Mouse (Mus musculus): ENCODE measurements around the gene Tut7.
A peak's percentile ranks its signal among the peaks of the same experiment; 100 is the strongest.
"Not testable (repeated sequence)": the region's sequence is repeated elsewhere in the genome, so short reads cannot be mapped to it uniquely, and the experiment has no call there.

The Tut7 gene

DNA sequence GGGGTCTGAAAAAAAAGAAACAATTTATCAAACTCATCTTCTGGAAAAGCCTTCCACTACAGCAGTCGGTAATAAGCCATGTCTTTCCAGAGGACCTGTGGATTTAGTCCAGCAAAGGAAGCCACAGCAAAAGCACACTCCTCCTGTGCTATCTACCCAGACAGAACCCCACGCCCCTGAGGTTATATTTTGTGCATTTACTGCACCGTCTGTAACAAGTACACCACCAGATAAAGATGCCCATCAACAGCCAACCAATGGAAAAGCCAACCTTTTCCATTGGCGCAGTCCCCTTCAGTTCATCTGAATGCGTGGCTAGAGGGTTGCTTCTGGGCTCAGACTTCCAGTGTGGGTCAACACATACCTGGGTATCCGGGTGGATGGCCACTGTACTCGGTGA lies 60.2 kb downstream of the Tut7 start:
- no peak for DNase-seq

DNA sequence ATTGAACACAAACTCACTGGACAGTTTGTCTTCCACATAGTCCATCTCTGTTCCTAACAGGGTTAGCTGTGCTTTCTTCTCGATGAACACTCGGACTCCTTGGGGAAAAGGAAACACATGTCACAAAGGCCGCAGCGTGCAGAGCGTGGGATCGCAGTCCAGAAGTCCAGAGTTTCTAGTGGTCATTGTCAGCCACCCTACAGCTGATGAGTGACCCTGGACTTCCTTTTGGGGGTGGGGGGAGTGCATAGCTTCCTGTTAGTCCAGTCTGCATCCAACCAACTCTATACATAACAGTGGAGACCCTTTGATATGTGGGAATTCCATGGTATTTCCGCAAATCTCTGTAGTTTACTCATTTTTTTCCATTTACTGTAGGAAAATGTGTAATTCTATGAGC lies 66.0 kb downstream of the Tut7 start:
- peak; percentile 93 for DNase-seq

DNA sequence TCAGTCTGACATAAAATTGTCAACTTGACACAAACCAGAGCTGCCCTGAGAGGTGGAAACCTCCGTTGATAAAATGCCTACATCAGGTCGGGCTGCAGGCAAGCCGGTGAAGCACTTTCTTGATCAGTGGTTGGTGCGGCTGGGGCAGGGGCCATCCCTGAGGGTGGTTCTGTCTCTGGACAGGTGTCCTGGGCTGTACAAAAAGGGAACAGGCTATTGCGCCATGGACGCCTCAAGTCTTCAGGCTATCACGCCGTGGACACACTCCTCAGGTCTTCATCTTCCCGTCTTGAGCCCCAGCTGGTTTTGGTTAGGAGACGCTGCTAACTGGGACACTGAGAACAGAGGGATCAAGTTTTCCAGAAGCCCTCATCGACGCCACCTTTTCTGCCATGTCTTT lies 72.6 kb downstream of the Tut7 start:
- no peak for DNase-seq

DNA sequence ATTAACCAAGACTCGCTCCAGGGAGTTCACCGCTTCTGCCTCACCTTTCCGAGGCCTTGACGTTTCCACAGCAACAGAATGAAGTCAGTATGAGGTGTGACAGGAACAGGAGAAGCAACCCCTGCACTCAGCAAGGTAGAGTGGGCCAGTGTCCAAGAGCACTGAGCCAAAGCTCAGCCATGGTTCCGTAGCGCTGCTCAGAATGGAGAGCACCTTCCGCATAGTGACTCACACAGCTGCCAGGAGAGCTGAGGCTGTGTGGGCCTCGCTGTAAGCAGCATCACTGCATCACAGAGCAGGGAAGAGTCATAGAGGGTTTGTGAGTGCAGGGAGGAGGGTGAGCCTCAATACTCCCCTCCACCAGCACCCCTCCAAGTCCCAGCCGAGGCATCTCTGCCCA lies 76.2 kb downstream of the Tut7 start, which contains the start of gene 1700014D04Rik:
Gene 1700014D04Rik, minus strand, starts transcription at position 42 of the 400 bp plus-strand sequence.
- DNase-seq, result no peak

DNA sequence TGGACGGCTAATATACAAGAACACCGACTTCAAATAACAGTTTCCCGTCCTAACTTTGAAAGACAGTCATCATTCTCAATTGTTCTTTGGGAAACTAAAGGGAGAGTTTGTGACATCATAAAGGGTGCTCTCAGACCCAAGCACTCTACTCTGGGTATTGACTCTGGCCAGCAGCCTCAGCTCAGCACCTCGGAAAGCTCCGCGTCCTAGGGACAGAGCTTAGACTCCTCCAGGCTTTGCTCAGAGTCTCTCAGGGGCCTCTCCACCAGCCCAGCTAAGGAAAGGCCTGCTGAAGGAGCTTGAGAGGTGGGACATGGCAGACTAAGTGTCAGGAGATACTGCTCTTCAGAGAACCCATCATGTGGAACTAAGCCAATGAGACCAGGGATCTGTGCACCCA lies 76.8 kb downstream of the Tut7 start:
- DNase-seq, result no peak

DNA sequence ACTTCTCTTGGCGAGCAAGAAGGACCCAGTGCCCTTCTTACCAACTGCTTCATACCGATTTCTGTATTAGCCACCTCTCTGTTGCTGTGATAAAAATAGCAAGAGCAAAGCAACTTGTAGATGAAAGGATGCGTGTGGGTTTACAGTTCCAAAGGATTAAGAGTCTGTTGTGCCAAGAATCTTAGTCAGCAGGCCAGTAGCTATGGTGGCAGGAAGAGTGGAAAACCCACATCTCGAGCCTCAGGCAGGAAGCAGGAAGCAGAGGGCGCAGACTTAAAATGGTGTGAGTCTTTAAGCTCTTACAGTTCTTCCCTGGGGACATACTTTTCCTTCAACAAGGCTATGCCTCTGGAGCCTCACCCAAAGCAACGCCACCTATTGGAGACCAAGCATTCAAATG lies 77.5 kb downstream of the Tut7 start:
- DNase-seq, result no peak

DNA sequence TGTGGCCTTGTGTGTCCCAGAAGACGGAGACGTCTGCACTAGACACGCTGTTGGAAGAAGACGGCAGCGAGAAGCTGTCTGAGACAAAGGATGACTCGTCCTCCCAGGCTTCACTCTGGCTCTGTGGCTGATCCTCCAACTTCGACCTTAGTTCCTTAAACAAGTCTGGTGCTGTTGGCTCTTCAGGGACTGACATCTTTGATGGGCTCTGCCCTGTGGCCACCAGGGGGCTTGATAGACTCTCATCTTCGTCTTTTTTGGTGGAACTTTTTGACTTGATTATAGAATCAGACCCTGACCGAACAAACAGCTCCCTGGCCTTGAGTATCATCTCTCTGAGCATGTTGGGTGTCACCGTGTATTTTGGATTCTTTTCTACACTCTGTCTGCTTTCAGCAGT lies 81.2 kb downstream of the Tut7 start:
- no peak for DNase-seq

DNA sequence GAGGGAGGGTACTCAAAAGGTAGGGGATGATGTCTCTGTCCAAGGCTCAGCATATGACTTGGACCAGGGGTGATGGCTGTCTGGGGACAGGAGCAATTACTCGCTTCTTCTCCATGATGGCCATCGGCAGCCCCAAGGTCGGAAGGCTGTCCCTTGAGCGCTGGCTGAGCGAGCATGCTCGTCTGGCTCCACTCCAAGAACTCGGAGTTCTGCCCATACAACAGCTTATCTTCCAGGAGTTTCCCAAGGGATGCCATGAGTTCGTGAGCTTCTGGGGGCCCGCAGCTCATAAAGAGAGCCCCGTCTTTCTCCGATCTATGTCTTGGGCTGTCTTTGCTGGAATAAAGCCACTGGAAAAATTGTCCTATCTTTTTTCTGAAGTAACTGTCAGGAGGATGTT lies 81.9 kb downstream of the Tut7 start:
- peak; percentile 96 for DNase-seq

DNA sequence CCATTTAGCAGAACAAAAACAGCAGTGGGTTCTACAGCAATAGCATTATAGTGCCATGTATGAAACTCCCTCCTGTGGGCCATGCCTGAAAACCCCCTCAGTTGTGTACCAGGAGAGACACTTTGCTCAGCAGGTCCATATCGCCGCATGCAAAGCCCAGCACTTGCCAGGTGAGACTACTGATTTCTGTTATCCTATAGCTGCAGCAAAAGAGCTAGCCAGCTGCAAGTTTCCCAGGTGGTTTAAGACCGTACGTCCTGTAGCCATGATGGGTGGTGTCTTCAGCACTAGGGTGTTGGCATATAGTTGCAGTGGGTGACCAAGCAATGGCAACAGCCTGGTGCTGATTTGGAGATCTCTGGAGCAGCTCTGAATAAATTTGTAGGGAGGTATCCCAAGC lies 83.5 kb downstream of the Tut7 start:
- DNase-seq, result no peak

DNA sequence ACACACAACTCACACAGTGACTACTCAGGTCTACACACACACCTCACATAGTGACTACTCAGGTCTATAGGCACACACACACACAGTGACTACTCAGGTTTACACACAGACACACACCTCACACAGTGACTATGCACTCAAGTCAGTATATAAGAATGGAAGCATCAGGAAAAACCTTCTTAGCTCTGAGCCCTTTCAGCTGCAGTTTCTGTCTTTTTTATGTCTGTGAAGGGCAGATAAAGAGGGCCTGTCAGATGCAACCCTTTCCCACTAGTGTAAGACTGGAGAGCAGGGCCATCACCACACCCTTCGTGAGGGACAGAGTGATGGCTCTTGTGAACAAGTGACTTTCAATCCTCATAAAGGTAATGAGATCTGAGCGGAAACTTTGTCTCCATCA lies 84.5 kb downstream of the Tut7 start:
- DNase-seq, result no peak

DNA sequence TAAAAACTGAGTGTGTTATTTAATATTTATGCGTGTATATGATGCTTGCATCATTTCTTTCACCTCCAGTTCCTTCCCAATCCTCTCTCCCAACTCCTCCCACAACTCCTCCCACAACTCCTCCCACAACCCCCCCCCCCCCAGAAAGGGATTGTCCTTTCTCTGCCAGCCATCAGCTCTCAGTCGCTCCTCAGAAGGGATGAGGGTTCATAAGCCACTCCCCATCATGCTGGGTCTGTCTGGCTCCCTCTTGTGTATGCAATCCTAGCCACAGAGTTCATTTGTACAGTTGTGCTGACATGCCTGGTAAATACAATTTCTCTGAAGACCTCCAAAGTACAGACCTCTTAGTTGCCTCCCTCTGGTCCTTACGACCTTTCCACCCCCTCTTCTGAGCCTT lies 87.8 kb downstream of the Tut7 start:
- DNase-seq, result no peak

DNA sequence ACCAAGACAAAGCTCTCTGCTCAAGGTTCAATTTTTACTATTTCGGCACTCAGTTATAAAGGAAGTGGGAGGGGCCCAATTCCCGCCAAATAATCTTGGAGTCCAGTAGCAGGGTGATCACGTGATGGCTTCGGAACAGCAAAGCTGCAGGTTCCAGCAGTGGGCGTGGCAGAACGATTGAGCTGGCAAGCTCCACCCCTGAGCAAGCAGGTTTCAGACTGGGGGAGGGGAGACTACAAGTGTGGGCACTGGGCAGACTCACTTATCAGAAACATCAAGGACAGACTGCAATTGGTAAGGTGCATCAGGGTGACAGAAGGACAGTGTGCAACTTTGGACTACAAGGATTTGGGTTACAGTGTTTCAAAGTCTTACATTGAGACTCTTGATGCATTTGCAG lies 88.6 kb downstream of the Tut7 start:
- peak; percentile 91 for DNase-seq

DNA sequence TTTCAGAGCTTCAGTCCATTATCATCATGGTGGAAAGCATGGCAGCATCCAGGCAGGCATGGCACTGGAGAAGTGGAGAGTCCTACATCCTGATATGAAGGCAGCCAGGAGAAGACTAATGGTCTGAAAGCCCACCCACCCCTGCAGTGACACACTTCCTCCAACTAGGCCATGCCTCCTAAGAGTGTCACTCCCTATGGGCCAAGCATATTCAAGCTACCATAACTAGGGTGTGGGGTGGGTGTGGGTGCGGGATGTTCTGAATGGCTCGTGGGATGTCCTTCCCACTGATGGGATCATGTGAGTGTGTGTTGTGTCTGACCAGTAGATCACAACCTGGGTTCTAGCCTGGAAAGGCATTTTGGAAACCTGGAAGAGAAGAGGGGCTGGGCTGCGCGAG lies 89.0 kb downstream of the Tut7 start:
- DNase-seq, result no peak

DNA sequence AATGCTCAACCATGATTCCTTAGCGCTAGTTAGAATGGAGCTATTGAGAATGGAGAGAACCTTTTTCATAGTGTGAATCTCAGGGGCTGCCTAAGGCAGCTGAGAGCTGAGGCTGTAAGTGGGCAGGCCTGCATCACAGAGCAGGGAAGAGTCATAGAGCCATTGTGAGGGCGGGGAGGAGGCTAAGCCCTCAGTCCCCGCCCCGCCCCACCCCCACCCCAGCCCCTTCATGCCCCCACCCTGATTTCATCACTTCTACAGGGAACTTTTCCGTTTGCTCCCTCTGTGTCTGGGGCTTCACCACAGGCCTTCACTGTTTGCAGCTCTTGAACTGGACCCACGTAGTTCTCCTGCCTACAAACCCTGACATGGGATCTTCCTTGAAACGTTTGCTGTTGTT lies 91.3 kb downstream of the Tut7 start, which contains the start of gene Spata31d1d:
Gene Spata31d1d, minus strand, starts transcription at position 101 of the 400 bp plus-strand sequence.
- no peak for DNase-seq

DNA sequence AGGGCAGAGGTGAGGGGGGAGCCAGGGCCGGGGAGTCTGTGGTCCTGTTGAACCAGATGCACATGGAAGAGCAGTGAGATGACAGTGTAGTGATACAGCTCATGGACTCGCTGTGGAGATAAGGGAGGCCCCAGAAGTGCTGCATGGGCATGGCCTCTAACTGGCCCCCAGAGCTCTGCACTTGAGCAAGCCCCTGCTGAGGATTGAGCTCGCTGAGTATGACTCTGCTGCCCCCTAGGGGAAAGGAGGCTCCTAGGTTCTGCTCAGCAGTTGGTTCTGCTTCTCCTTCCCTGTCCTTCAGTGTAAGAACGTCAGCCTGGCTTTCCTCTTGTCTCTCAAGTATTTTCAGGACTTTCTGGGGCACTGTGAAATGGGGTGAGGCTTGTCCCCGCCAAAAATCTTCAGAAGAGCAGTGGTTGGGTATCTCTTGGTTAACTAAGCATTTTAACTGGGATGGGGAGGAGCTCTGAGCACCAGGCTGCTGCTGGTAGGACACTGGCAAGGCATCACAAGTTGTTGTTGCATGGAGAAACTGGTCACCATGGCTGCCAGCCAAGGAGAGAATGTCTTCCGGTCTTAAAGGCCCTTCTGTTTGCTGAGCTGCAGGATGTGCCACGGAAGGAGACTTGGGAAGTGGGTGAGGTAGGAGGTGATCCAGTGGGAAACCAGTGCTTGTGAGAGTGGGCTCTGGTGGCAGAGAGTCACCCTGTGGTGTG lies 94.4 kb downstream of the Tut7 start:
- DNase-seq, result peak; percentile 96

DNA sequence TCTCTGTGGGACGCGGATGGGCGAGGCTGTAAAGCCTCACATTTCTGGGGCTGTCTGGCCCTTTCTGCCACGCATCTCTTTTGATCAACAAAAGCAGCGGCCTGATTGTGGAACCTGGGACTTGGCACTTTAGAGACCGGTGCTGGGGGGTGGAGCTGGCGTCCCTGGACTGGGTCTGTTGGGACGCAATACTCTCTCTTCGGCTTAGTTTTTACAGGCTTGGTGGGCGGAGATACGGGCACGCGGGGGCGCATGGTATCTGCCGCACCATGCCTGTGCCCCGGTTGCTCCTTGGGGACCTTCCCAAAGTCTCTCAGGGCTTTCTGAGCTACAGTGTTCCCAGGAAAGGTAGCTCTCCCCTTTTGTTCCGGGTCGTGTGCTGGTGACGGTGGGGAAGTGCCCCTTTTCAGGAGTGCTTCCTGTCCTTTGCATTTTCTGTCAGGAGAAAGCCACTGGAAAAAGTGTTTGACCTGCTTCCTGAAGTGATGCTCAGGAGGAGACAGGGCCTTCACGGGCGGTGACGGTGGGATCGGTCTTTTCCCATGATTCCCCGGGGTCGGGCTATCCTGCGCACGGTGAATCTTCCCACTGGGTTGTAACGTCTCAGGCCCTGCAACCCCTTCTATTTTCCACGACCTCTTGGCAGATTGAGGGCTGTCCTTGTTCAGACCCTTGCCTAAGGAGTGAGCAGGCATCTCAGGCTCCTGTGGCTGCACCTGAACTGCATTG lies 96.6 kb downstream of the Tut7 start:
- no peak for DNase-seq

DNA sequence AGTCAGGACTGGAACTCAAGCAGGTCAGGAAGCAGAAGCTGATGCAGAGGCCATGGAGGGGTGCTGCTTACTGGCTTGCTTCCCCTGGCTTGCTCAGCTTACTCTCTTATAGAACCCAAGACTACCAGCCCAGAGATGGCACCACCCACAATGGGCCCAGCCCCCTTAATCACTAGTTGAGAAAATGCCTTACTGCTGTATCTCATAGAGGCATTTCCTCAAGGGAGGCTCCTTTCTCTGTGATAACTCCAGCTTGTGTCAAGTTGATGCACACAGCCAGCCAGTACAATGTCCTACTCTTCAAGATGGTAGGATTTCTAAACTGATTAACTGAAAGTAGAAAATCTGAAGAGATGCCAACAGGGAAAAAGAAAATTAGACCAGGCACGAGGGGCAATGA lies 100.9 kb downstream of the Tut7 start:
- DNase-seq, result not testable (repeated sequence)

Measured in heart, adult 11 months (tissue).